Mouse (Mus musculus): Measurements from ENCODE around the gene Sparc. TPM values are rescaled to one million over a fixed set of nuclear protein-coding genes. Genes with fewer than 3 reads are reported as not detected.

Gene Sparc
- polyA plus RNA-seq, 1 experiment from 2014 or later, result 3,074 TPM

DNA sequence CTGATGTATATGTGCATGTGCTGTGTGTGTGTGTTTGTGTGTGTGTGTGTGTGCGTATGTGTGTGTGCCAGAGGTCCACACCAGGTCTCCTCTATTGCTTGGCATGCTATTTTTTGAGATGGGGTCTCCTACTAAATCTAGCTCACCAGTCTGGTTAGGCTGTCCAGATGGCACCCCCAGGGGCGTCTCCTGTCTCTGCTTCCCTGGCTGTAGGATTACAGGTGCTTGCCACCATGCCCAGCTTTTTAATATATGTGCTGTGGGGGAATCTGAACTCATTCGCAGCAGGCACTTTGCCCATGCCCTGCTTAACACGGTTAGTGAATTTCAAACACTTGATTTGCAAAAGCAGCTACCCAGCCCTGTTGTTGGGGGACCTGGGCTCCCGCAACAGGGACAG, 57.1 kb downstream of the Sparc start:
- no peaks in the 10 kb centered on the region for H3K36me3 ChIP-seq
- no peak overlapping the region for H3K9ac ChIP-seq
- WGBS, result 70% methylated on average over 5 of the region's 5 CpGs
- H3K9me3 ChIP-seq (replicated peaks), result no peaks in the 10 kb centered on the region
- no peaks in the 10 kb centered on the region for H3K27me3 ChIP-seq
- H3K4me2 ChIP-seq (replicated peaks), result no peak overlapping the region
- H3K27ac ChIP-seq (replicated peaks), result no peak overlapping the region
- H3K4me1 ChIP-seq, result peaks cover 14% of the 10 kb centered on the region; the same call in 1 of the 2 replicates
- ATAC-seq (ENCODE audit: insufficient number of reproducible peaks, low FRiP score, low TSS enrichment, low read depth), result no peak
- H3K4me3 ChIP-seq (replicated peaks), result no peak overlapping the region

DNA sequence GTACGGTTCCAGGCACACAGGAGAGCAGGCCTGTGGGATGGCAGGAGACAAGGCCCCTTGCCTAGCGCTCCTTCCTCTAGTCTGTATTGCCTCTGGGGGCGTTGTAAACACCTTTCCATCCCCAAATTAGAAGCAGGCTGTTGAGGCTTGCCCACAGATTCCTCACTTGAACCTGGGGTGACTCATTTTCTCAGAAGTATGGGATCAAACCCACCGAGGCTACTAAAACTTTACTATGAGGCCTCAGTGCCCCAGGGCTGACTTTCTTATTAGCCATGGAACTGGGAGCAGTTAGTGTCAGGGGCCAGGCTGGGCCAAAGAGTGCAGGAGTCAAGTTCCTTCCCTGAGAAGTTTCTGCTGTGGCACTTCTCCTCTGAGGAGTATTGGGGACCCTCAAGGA, 57.7 kb downstream of the Sparc start:
- H3K27me3 ChIP-seq, result no peaks in the 10 kb centered on the region
- no peak overlapping the region for H3K27ac ChIP-seq (replicated peaks)
- 29% methylated on average over 4 of the region's 4 CpGs for WGBS
- no peak for ATAC-seq (ENCODE audit: insufficient number of reproducible peaks, low FRiP score, low TSS enrichment, low read depth)
- H3K4me1 ChIP-seq, result peaks cover 14% of the 10 kb centered on the region; the same call in 1 of the 2 replicates
- H3K9me3 ChIP-seq (replicated peaks), result no peaks in the 10 kb centered on the region
- no peak overlapping the region for H3K4me3 ChIP-seq (replicated peaks)
- H3K9ac ChIP-seq, result no peak overlapping the region
- H3K36me3 ChIP-seq, result no peaks in the 10 kb centered on the region
- no peak overlapping the region for H3K4me2 ChIP-seq (replicated peaks)

DNA sequence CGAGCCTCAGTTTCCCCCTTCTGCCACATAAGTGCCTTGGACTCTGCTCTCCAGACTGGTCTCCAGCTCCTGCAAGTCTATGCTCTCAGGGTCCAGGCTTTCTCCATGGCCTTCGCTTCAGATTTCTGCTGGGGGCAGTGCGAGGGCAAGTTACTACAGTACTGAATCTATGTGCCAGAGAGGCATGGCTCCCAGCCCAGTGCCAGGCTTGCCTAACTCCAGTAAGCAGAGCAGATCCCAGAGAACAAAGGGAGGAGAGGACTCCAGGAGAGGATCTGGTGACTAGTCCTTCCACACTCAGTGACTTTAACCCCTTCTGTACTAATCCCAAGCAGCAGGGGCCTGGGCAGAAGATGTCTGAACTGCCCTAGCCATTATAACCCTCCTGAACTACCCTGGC, 58.3 kb downstream of the Sparc start:
- Histone ChIP-seq H3K4me1 (peaks cover 14% of the 10 kb centered on the region; the same call in 1 of the 2 replicates), H3K27ac (replicated peaks) (no peak overlapping the region), H3K4me2 (replicated peaks) (no peak overlapping the region), H3K9ac (no peak overlapping the region), H3K9me3 (replicated peaks) (no peaks in the 10 kb centered on the region), H3K36me3 (no peaks in the 10 kb centered on the region), H3K27me3 (no peaks in the 10 kb centered on the region), H3K4me3 (replicated peaks) (no peak overlapping the region)
- 77% methylated on average over 3 of the region's 3 CpGs for WGBS
- ATAC-seq (ENCODE audit: insufficient number of reproducible peaks, low FRiP score, low TSS enrichment, low read depth), result no peak

DNA sequence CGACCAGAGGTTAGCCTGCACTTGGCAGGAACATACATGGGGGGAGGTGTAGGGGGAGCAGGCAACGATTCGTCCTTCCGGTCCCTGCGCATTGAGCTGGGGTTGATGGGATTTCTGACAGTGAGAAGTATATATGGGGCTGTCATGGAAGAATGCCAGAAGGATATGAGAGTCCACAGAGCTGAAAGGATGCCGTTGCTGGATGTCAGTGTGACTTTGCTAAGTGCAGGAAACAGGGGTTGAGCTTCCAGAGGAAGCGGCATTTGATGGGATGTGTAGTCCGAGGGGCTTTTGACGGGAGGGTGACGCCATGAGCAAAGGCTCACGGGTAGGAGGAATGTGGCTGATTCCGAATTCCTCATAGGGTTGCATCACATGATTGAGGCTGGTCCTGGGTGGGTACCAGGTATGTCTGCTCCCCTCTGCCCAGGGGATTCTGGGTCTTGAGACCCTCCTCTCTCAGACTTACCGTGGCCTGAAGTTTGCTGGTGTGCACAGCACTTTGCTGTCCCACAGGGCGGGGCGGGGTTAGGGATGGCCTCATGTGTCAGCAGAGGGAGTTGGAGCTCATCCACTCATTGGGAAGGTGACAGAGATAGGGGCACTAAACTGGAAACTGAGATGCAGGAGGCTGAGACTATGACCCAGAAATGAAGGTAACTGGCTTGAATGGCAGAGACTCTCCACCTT, 64.7 kb downstream of the Sparc start:
- Histone ChIP-seq H3K27me3 (no peaks in the 10 kb centered on the region), H3K4me1 (peaks cover 3% of the 10 kb centered on the region; the same call in 1 of the 2 replicates), H3K36me3 (no peaks in the 10 kb centered on the region), H3K4me2 (replicated peaks) (no peak overlapping the region), H3K9ac (no peak overlapping the region), H3K9me3 (replicated peaks) (no peaks in the 10 kb centered on the region), H3K4me3 (replicated peaks) (no peak overlapping the region), H3K27ac (replicated peaks) (no peak overlapping the region)
- no peak for ATAC-seq (ENCODE audit: insufficient number of reproducible peaks, low FRiP score, low TSS enrichment, low read depth)
- 64% methylated on average over 15 of the region's 15 CpGs for WGBS

GRCm38 (mm10) chr11:55356846-55357245, 66.1 kb downstream of the Sparc start:
- H3K27ac ChIP-seq (replicated peaks), result no peak overlapping the region
- no peaks in the 10 kb centered on the region for H3K27me3 ChIP-seq
- no peaks in the 10 kb centered on the region for H3K9me3 ChIP-seq (replicated peaks)
- WGBS, result 94% methylated on average over 2 of the region's 2 CpGs
- ATAC-seq (ENCODE audit: insufficient number of reproducible peaks, low FRiP score, low TSS enrichment, low read depth), result no peak
- H3K9ac ChIP-seq, result no peak overlapping the region
- H3K36me3 ChIP-seq, result no peaks in the 10 kb centered on the region
- no peak overlapping the region for H3K4me3 ChIP-seq (replicated peaks)
- peaks cover 3% of the 10 kb centered on the region; the same call in 1 of the 2 replicates for H3K4me1 ChIP-seq
- H3K4me2 ChIP-seq (replicated peaks), result no peak overlapping the region

Other genes with a start within 250 kb of the Sparc start
- 3.7 and 4.0 TPM in 2 replicates for gene Slc36a2, start 238.1 kb downstream of the Sparc start, polyA plus RNA-seq (2015; fragmentation: Nextera tagmentation; extraction: Ambion mirVana)
- 2.0 and 2.8 TPM in 2 replicates for gene Slc36a1, start 218.8 kb downstream of the Sparc start, polyA plus RNA-seq (2015; fragmentation: Nextera tagmentation; extraction: Ambion mirVana)
- gene Fat2, start 86.6 kb downstream of the Sparc start, polyA plus RNA-seq (2015; fragmentation: Nextera tagmentation; extraction: Ambion mirVana), result 1.1 and 1.6 TPM in 2 replicates
- 487 and 541 TPM in 2 replicates for gene Atox1, start 38.1 kb upstream of the Sparc start, polyA plus RNA-seq (2015; fragmentation: Nextera tagmentation; extraction: Ambion mirVana)
- gene G3bp1, start 46.5 kb upstream of the Sparc start, polyA plus RNA-seq (2015; fragmentation: Nextera tagmentation; extraction: Ambion mirVana), result 150 and 160 TPM in 2 replicates
- not detected in 2 replicates for gene Glra1, start 185.0 kb upstream of the Sparc start, polyA plus RNA-seq (2015; fragmentation: Nextera tagmentation; extraction: Ambion mirVana)

All from embryonic facial prominence, embryonic 15.5 days (tissue).